Mouse (Mus musculus) stomach, postnatal 0 days (tissue): Measurements from ENCODE around the gene Oaz1.

Source experiments
- CTCF ChIP-seq: IDR thresholded peaks from 2 replicates; pipeline ENCODE4 v1.5.1; 2016; ENCODE audit warnings: antibody characterized with exemption, low read depth, mild to moderate bottlenecking, moderate library complexity
- EP300 ChIP-seq: optimal IDR thresholded peaks from 2 replicates; pipeline ENCODE3; 2016; ENCODE audit warnings: antibody characterized with exemption

- TF ChIP-seq EP300 (no peak), CTCF (no peak)
These were observed 16.4 kb upstream of the Oaz1 start for GRCm38 (mm10) chr10:80810084-80810483.
